Comparison of ENCODE assay signal across 20 mouse cellular contexts in genomic region chr12:35504081-35504480, GRCm38 (mm10). TPM values are rescaled to one million over a fixed set of nuclear protein-coding genes. Genes with fewer than 3 reads are reported as not detected.
A peak's percentile ranks its signal among the peaks of the same experiment; 100 is the strongest.
DNase-seq lines count a peak whose midpoint lies in the region; ATAC-seq and TF ChIP-seq lines count a peak whose summit lies in the region.
"Had no signal": no experiment of that assay in that cellular context is flagged by ENCODE, and none has a peak within 500 bp of the region (broad histone marks: within the 10 kb centered on the region; RNA-seq: fewer than 3 reads in every experiment).

No protein-coding gene starts in this region.

- H3K9ac ChIP-seq in kidney, embryonic 14.5 days (ENCODE audit: low read depth, low read length): no peak overlapping the region
- no peak overlapping the region for H3K9ac ChIP-seq in midbrain, embryonic 11.5 days (ENCODE audit: low read length)
- no peak overlapping the region for H3K9ac ChIP-seq in forebrain, embryonic 12.5 days
- H3K9ac ChIP-seq: embryonic facial prominence, embryonic 12.5 days; forebrain, embryonic 15.5 days; hindbrain, embryonic 13.5 days; liver, embryonic 13.5 days; midbrain, embryonic 12.5 days; neural tube, embryonic 12.5 days had no signal

- H3K36me3 ChIP-seq in kidney, embryonic 14.5 days (ENCODE audit: control insufficient read depth, insufficient read depth, low read length): peaks cover 5% of the 10 kb centered on the region; the same call in 1 of the 2 replicates
- peaks cover 32% of the 10 kb centered on the region for H3K36me3 ChIP-seq in E14TG2a.4 (ENCODE audit: insufficient read depth, low read length)
- no peaks in the 10 kb centered on the region for H3K36me3 ChIP-seq in midbrain, embryonic 11.5 days (ENCODE audit: control insufficient read depth, insufficient read depth, low read length)
- H3K36me3 ChIP-seq in forebrain, embryonic 12.5 days (replicated peaks): no peaks in the 10 kb centered on the region
- H3K36me3 ChIP-seq: forebrain, embryonic 15.5 days; midbrain, embryonic 12.5 days; neural tube, embryonic 12.5 days had no signal

- no peaks in the 10 kb centered on the region for H3K27me3 ChIP-seq in kidney, embryonic 14.5 days (ENCODE audit: control insufficient read depth, insufficient read depth, low read length)
- H3K27me3 ChIP-seq in E14TG2a.4 (ENCODE audit: insufficient read depth, low read length): no peaks in the 10 kb centered on the region
- no peaks in the 10 kb centered on the region for H3K27me3 ChIP-seq in midbrain, embryonic 11.5 days (ENCODE audit: control insufficient read depth, insufficient read depth, low read length)
- H3K27me3 ChIP-seq in forebrain, embryonic 12.5 days: no peaks in the 10 kb centered on the region
- H3K27me3 ChIP-seq: forebrain, embryonic 15.5 days; hindbrain, embryonic 13.5 days; liver, embryonic 13.5 days; midbrain, embryonic 12.5 days; neural tube, embryonic 12.5 days had no signal

- no peak overlapping the region for H3K4me2 ChIP-seq in kidney, embryonic 14.5 days (replicated peaks; ENCODE audit: low read depth, low read length)
- no peak overlapping the region for H3K4me2 ChIP-seq in midbrain, embryonic 11.5 days
- H3K4me2 ChIP-seq in forebrain, embryonic 12.5 days: no peak overlapping the region
- H3K4me2 ChIP-seq: embryonic facial prominence, embryonic 12.5 days; forebrain, embryonic 15.5 days; hindbrain, embryonic 13.5 days; liver, embryonic 13.5 days; midbrain, embryonic 12.5 days; neural tube, embryonic 12.5 days had no signal

- H3K27ac ChIP-seq in kidney, embryonic 14.5 days (ENCODE audit: low read depth, low read length): no peak overlapping the region
- peak overlapping the region; percentile 37 for H3K27ac ChIP-seq in brown adipose tissue, adult 24 weeks (replicated peaks; ENCODE audit: low read depth, low read length)
- no peak overlapping the region for H3K27ac ChIP-seq in midbrain, embryonic 11.5 days (ENCODE audit: low read depth, low read length)
- no peak overlapping the region for H3K27ac ChIP-seq in forebrain, embryonic 12.5 days
- H3K27ac ChIP-seq: embryonic facial prominence, embryonic 12.5 days; forebrain, embryonic 15.5 days; hindbrain, embryonic 13.5 days; liver, embryonic 13.5 days; midbrain, embryonic 12.5 days; neural tube, embryonic 12.5 days had no signal

- no peak for TF ChIP-seq CTCF in E14TG2a.4 (conservative IDR thresholded peaks at IDR 0.05; ENCODE audit: low read length)

- ATAC-seq in frontal cortex, adult (ENCODE audit: low TSS enrichment): peak; percentile 52; the same call in 1 of the 2 replicates
- ATAC-seq in kidney, embryonic 14.5 days (ENCODE audit: low FRiP score, low TSS enrichment): no peak
- ATAC-seq in midbrain, embryonic 11.5 days (ENCODE audit: low FRiP score): no peak
- no peak for ATAC-seq in forebrain, embryonic 12.5 days (ENCODE audit: low FRiP score)
- ATAC-seq: CD4-positive, CD25-positive, alpha-beta regulatory T cell, adult 4 months; forebrain, embryonic 15.5 days; inflammation-experienced regulatory T-cells, adult 6 months had no signal

- no peaks in the 10 kb centered on the region for H3K9me3 ChIP-seq in kidney, embryonic 14.5 days (ENCODE audit: control insufficient read depth, low read length)
- no peaks in the 10 kb centered on the region for H3K9me3 ChIP-seq in E14TG2a.4 (ENCODE audit: low read length)
- no peaks in the 10 kb centered on the region for H3K9me3 ChIP-seq in midbrain, embryonic 11.5 days (ENCODE audit: control insufficient read depth, low read length)
- H3K9me3 ChIP-seq in forebrain, embryonic 12.5 days: no peaks in the 10 kb centered on the region
- H3K9me3 ChIP-seq: embryonic facial prominence, embryonic 12.5 days; forebrain, embryonic 15.5 days; hindbrain, embryonic 13.5 days; liver, embryonic 13.5 days; midbrain, embryonic 12.5 days; neural tube, embryonic 12.5 days had no signal

- H3K4me3 ChIP-seq in kidney, embryonic 14.5 days (ENCODE audit: low read length): no peak overlapping the region
- H3K4me3 ChIP-seq in E14TG2a.4 (replicated peaks; ENCODE audit: low read length): peak overlapping the region; percentile 58
- H3K4me3 ChIP-seq in brown adipose tissue, adult 24 weeks (ENCODE audit: insufficient read depth, low read depth, low read length): no peak overlapping the region
- H3K4me3 ChIP-seq in midbrain, embryonic 11.5 days (ENCODE audit: low read depth, low read length): no peak overlapping the region
- H3K4me3 ChIP-seq in forebrain, embryonic 12.5 days (replicated peaks): no peak overlapping the region
- H3K4me3 ChIP-seq: embryonic facial prominence, embryonic 12.5 days; erythroblast, embryonic 14.5 days; forebrain, embryonic 15.5 days; hindbrain, embryonic 13.5 days; liver, embryonic 13.5 days; midbrain, embryonic 12.5 days; neural tube, embryonic 12.5 days had no signal

- H3K4me1 ChIP-seq in kidney, embryonic 14.5 days (ENCODE audit: control insufficient read depth, insufficient read depth, low read length): no peaks in the 10 kb centered on the region
- peaks cover 10% of the 10 kb centered on the region for H3K4me1 ChIP-seq in E14TG2a.4 (replicated peaks; ENCODE audit: low read depth, low read length)
- peaks cover 7% of the 10 kb centered on the region; the same call in 1 of the 2 replicates for H3K4me1 ChIP-seq in brown adipose tissue, adult 24 weeks (ENCODE audit: control insufficient read depth, insufficient read depth, insufficient read length, low read length)
- no peaks in the 10 kb centered on the region for H3K4me1 ChIP-seq in midbrain, embryonic 11.5 days (ENCODE audit: control insufficient read depth, insufficient read depth, low read length)
- H3K4me1 ChIP-seq in forebrain, embryonic 12.5 days: no peaks in the 10 kb centered on the region
- H3K4me1 ChIP-seq: embryonic facial prominence, embryonic 12.5 days; forebrain, embryonic 15.5 days; hindbrain, embryonic 13.5 days; liver, embryonic 13.5 days; midbrain, embryonic 12.5 days; neural tube, embryonic 12.5 days had no signal

- no peak for DNase-seq in frontal cortex, postnatal 36 days (ENCODE audit: low spot score in 2 of 2)
- DNase-seq in kidney, postnatal 10 days: peak; percentile 17
- no peak for DNase-seq in midbrain, embryonic 11.5 days (ENCODE audit: low spot score, missing footprints)
- DNase-seq: cerebellum, adult 9-11 months; liver, embryonic 13.5 days; spleen, adult 18-20 months; thymus, adult 18-20 months had no signal

- WGBS in kidney, embryonic 14.5 days: 75% methylated on average over 15 of the region's 15 CpGs
- 86% methylated on average over 15 of the region's 15 CpGs for WGBS in midbrain, embryonic 11.5 days
- 92% methylated on average over 15 of the region's 15 CpGs for WGBS in forebrain, embryonic 12.5 days

RNA-seq across cellular contexts. Expression of gene Ahr, which starts 30.8 kb away (rescaled TPM):
- polyA plus RNA-seq in kidney, embryonic 14.5 days (2014; fragmentation: Nextera tagmentation; extraction: Ambion mirVana): 4.1 and 8.0 TPM in 2 replicates
- polyA plus RNA-seq in brown adipose tissue, adult 24 weeks (2012; ENCODE audit: insufficient read depth, insufficient read length, missing spikeins): 1.7 and 2.9 TPM in 2 replicates
- polyA plus RNA-seq in midbrain, embryonic 11.5 days (2014; fragmentation: Nextera tagmentation; extraction: Ambion mirVana): 2.0 and 2.1 TPM in 2 replicates
- polyA plus RNA-seq in forebrain, embryonic 12.5 days (2016; fragmentation: Nextera tagmentation; extraction: Ambion mirVana): 1.5 and 1.9 TPM in 2 replicates
